Mouse (Mus musculus): ENCODE data around the gene Phldb3.

DNA sequence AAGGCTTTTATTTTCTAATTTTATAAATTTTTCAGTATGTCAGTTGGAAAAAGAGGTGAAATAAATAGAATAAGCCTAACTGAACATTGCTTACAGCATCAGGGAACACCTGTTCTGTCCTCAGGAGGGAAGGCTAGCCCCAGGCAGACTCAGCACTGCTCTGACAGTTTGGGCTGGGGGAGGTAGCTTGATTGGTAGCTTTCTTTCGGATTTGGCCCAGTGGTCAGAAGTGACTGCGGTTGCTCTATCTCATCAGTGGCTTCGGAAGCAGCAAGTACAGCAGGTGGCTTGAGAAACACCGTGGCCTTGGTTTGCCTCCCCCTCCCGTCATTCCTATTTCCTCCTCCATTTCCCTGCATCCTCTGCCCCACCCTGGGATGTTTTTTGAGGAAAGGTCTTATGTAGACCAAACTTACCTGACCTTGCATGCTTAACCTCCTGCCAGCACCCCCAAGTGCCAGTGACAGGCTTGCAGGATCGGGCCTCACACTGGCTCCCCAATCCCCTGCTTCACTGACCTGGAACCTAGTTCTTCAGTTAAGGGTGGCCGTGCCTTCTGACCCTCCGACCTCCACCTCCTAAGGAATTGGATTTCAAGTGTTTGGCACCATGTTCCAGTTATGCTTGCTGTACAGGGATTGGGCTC is 47.2 kb upstream of the Phldb3 start:
- TF ChIP-seq CTCF (IDR thresholded peaks at IDR 0.05; ENCODE audit: control insufficient read depth, insufficient read depth, insufficient read length): no peak
- TF ChIP-seq MAX (IDR thresholded peaks at IDR 0.05): no peak
- TF ChIP-seq USF1 (IDR thresholded peaks at IDR 0.05; ENCODE audit: low read depth): no peak
- no peak for TF ChIP-seq MYOG (IDR thresholded peaks at IDR 0.05; ENCODE audit: control insufficient read depth, extremely low read depth, insufficient read length)
- TF ChIP-seq FOSL1 (IDR thresholded peaks at IDR 0.05; ENCODE audit: insufficient read depth, low read length, poor library complexity, severe bottlenecking): no peak

Data from C2C12 (cell line).